Mouse (Mus musculus) hindbrain, postnatal 0 days (tissue): Measurements from ENCODE around the gene Ndc1. TPM values are rescaled to one million over a fixed set of nuclear protein-coding genes. Genes with fewer than 3 reads are reported as not detected.

Experiments
- ATAC-seq: fragments of 200-750 bp; cut with Nextera tagmentation; 2 replicates; pipeline ENCODE4 v1.8.0; 2017; ENCODE audit warnings: mild to moderate bottlenecking, moderate TSS enrichment, moderate library complexity
- DNase-seq: peaks from one replicate; pipeline ENCODE4 v3.0.0-alpha.2; 2015; ENCODE audit warnings: low spot score
- H3K27ac ChIP-seq: fragments of 300-500 bp; sonication (generic); 2 replicates; pipeline ENCODE4 v1.5.1; 2014; ENCODE audit warnings: mild to moderate bottlenecking
- H3K27me3 ChIP-seq: fragments of 300-500 bp; sonication (generic); 2 replicates; pipeline ENCODE4 v1.6.1; 2014; ENCODE audit warnings: low read length, mixed read lengths; ENCODE audit not compliant: insufficient read depth
- H3K36me3 ChIP-seq: fragments of 300-500 bp; sonication (generic); 2 replicates; pipeline ENCODE4 v1.6.1; 2014; ENCODE audit warnings: low read length, mixed read lengths; ENCODE audit not compliant: insufficient read depth
- H3K4me1 ChIP-seq: fragments of 300-500 bp; sonication (generic); 2 replicates; pipeline ENCODE4 v1.6.1; 2014; ENCODE audit warnings: antibody characterized with exemption, low read length, mixed read lengths; ENCODE audit not compliant: insufficient read depth
- H3K4me2 ChIP-seq: fragments of 300-500 bp; sonication (generic); 2 replicates; pipeline ENCODE4 v1.6.1; 2014; ENCODE audit warnings: low read depth, mild to moderate bottlenecking, low read length, moderate library complexity, mixed read lengths
- H3K4me3 ChIP-seq: fragments of 300-500 bp; sonication (generic); 2 replicates; pipeline ENCODE4 v1.5.1; 2014; ENCODE audit warnings: low read length
- H3K9ac ChIP-seq: fragments of 300-500 bp; sonication (generic); replicated peaks from 2 replicates; pipeline ENCODE4 v1.6.1; 2014; ENCODE audit warnings: mild to moderate bottlenecking, low read length, moderate library complexity, mixed read lengths
- H3K9me3 ChIP-seq: fragments of 300-500 bp; sonication (generic); 2 replicates; pipeline ENCODE4 v1.6.1; 2016; ENCODE audit warnings: low read length, mixed read lengths
- CTCF ChIP-seq: IDR thresholded peaks from 2 replicates; pipeline ENCODE4 v1.5.1; 2016; ENCODE audit warnings: antibody characterized with exemption, control low read depth, low read depth
- WGBS: fragments of 180-500 bp; shearing (Covaris S2); extraction: QIAGEN DNeasy Blood & Tissue Kit; methylation state at CpG from one replicate; pipeline ENCODE4 v1.1.7; 2014; 5-methylcytosine and 5-hydroxymethylcytosine counted together
- polyA plus RNA-seq: library from polyadenylated mRNA; unstranded; fragments of >200 nt; fragmentation: Nextera tagmentation; extraction: Ambion mirVana; gene quantifications from 2 replicates; pipeline ENCODE4 v1.2.1, GENCODE M21; 2015
- total RNA-seq: library from RNA; depleted of rRNA; stranded (reverse); fragments of >200 nt; gene quantifications from 2 replicates; pipeline ENCODE4 v1.2.3, GENCODE M21; 2014

The Ndc1 gene
- total and polyA plus RNA-seq, 2 experiments from 2014 or later, result 19.4 to 34.8 TPM

DNA sequence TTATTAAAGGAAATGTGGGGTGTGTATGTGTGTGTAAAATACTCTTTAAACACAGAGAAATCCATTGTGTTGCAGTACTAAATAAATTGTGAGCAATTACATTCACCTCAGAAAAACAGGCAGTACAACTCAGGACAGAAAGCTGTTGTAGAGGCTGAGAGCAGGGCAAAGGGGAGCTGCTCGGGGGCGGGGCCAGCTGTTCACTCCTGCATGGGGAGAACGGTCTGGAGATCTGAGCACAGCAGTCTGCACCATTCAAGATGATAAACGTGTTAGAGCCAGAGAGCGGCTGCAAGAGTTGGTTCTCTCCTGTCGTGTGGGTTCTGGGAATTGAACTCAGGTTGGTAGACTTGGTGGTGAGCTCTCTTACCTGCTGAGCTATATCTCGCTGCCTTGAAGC, 13.3 kb downstream of the Ndc1 start:
- TF ChIP-seq CTCF, result no peak
- Histone ChIP-seq H3K36me3 (peaks cover 6% of the 10 kb centered on the region), H3K4me1 (no peaks in the 10 kb centered on the region), H3K27me3 (no peaks in the 10 kb centered on the region), H3K4me2 (no peak overlapping the region), H3K9me3 (no peaks in the 10 kb centered on the region), H3K27ac (no peak overlapping the region), H3K4me3 (no peak overlapping the region), H3K9ac (no peak overlapping the region)
- ATAC-seq, result no peak
- no peak for DNase-seq
- 78% methylated on average over 7 of the region's 7 CpGs for WGBS

DNA sequence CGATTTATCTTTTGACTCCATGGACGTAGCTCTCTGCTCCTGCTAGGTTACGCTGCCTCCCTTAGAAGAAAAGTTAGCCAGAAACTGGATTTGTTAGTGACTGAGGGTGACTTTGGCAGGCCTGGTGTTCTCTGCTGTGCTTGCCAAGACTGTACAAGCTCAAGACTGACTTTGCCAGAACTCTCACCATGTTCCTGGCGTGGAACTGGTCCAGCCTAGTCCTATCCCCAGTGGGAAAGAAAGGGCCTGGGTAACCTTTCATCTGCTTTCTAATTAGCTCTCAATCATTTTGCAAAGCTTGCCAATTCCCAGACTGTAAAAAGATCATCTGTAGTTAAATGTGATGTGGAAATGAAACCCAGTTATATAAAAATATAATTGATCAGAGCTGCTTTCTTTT, 19.5 kb downstream of the Ndc1 start:
- H3K27me3 ChIP-seq, result no peaks in the 10 kb centered on the region
- H3K9ac ChIP-seq, result no peak overlapping the region
- no peaks in the 10 kb centered on the region for H3K4me1 ChIP-seq
- no peak overlapping the region for H3K27ac ChIP-seq
- peak; percentile 63 for DNase-seq
- H3K4me2 ChIP-seq, result no peak overlapping the region
- H3K9me3 ChIP-seq, result no peaks in the 10 kb centered on the region
- WGBS, result 49% methylated on average over 4 of the region's 4 CpGs
- H3K4me3 ChIP-seq, result no peak overlapping the region
- ATAC-seq, result 0 out of 2 replicates have a peak, but pooled peaks have one; percentile 56
- no peak for TF ChIP-seq CTCF
- H3K36me3 ChIP-seq, result peaks cover 14% of the 10 kb centered on the region

DNA sequence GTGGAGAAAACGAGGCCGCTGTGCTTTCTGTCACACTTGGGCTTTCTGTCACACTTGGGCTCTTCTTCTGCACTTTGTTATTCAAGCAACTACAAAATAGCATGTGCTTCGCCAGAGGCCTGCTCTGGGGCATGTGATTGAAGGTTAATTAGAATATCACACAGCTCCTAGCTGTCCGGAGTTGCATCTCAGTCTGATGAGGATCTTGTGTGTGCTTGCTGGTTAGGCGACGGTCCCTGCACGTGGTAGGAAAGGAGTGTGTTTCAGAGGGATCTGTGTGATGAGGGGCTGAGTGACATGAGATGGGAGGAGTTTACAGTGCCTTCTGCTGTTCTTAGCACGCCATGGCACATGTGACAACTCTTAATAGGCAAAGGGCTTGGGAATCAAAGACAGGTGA, 19.9 kb downstream of the Ndc1 start:
- ATAC-seq, result peak; percentile 55; the same call in 1 of the 2 replicates
- H3K27ac ChIP-seq, result no peak overlapping the region
- no peaks in the 10 kb centered on the region for H3K4me1 ChIP-seq
- peak; percentile 17 for DNase-seq
- TF ChIP-seq CTCF, result no peak
- H3K36me3 ChIP-seq, result peaks cover 14% of the 10 kb centered on the region
- no peaks in the 10 kb centered on the region for H3K9me3 ChIP-seq
- no peak overlapping the region for H3K4me2 ChIP-seq
- 52% methylated on average over 8 of the region's 8 CpGs for WGBS
- H3K9ac ChIP-seq, result no peak overlapping the region
- H3K4me3 ChIP-seq, result no peak overlapping the region
- H3K27me3 ChIP-seq, result no peaks in the 10 kb centered on the region

DNA sequence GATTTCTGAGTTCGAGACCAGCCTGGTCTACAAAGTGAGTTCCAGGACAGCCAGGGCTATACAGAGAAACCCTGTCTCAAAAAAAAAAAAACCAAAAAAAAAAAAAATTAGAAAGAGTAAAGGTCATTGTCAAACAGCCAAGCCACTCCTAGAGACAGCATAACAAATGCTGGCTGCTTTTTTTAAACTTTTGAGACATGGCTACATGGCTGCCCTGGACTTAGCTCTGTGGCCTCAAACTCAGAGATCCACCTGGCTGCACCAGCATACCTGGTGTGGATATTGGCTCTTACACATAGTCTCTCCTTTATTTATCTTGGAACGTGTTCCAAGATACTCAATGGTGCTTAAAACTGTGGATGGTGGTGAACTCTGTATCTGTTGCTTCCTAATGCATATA, 20.7 kb downstream of the Ndc1 start:
- Histone ChIP-seq H3K4me3 (no peak overlapping the region), H3K27me3 (no peaks in the 10 kb centered on the region), H3K9me3 (no peaks in the 10 kb centered on the region), H3K4me1 (no peaks in the 10 kb centered on the region), H3K36me3 (peaks cover 10% of the 10 kb centered on the region; the same call in 1 of the 2 replicates), H3K4me2 (no peak overlapping the region), H3K27ac (no peak overlapping the region), H3K9ac (no peak overlapping the region)
- ATAC-seq (no peak), DNase-seq (no peak)
- WGBS, result 89% methylated on average over 2 of the region's 2 CpGs
- TF ChIP-seq CTCF, result no peak

DNA sequence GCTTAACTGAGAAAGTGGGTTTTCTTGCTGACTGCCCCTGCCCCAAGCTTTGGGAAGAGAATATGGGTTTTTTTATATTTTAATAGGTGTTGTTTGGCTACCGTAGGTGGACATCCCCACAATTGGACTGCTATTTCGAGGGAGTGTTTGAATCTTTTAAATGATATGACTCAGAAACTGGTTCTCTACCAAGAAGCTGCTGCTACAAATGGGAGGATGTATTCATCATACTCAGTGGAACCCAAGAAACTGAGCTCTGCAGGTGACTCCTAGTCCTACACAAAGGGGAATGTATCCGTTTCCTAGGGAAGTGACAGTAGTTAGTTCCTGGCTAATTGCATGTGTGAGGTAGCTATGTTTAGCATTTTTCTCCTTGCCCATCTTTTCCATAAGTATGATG, 21.8 kb downstream of the Ndc1 start:
- no peaks in the 10 kb centered on the region for H3K9me3 ChIP-seq
- no peak overlapping the region for H3K27ac ChIP-seq
- ATAC-seq, result no peak
- H3K36me3 ChIP-seq, result peaks cover 14% of the 10 kb centered on the region; the same call in 1 of the 2 replicates
- H3K4me2 ChIP-seq, result no peak overlapping the region
- WGBS, result 98% methylated on average over 3 of the region's 3 CpGs
- TF ChIP-seq CTCF, result no peak
- no peaks in the 10 kb centered on the region for H3K27me3 ChIP-seq
- H3K4me1 ChIP-seq, result no peaks in the 10 kb centered on the region
- DNase-seq, result no peak
- H3K4me3 ChIP-seq, result no peak overlapping the region
- no peak overlapping the region for H3K9ac ChIP-seq

DNA sequence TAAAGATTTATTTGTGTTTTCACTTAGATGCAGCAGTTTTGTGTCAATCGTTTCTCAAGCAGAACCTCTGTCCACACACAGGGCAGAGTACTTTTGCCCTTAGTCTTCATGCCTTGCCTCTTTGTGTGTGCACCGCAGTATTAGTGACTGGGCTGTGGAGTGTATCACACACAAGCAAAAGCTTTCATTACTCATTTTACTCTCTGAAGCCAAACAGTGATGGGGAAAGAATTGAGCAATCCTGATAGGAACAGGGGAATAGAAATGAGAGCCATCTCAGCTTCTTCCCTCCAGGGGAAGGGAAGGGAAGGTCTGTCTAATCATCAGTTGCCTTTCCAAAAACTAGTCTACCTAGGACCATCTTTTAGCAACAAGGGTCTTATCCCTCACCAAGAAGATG, 26.2 kb downstream of the Ndc1 start:
- no peak for TF ChIP-seq CTCF
- Histone ChIP-seq H3K4me2 (no peak overlapping the region), H3K9ac (no peak overlapping the region), H3K9me3 (no peaks in the 10 kb centered on the region), H3K4me1 (no peaks in the 10 kb centered on the region), H3K4me3 (no peak overlapping the region), H3K27me3 (no peaks in the 10 kb centered on the region), H3K27ac (no peak overlapping the region), H3K36me3 (peaks cover 14% of the 10 kb centered on the region; the same call in 1 of the 2 replicates)
- 96% methylated on average over 2 of the region's 2 CpGs for WGBS
- DNase-seq, result no peak
- no peak for ATAC-seq

DNA sequence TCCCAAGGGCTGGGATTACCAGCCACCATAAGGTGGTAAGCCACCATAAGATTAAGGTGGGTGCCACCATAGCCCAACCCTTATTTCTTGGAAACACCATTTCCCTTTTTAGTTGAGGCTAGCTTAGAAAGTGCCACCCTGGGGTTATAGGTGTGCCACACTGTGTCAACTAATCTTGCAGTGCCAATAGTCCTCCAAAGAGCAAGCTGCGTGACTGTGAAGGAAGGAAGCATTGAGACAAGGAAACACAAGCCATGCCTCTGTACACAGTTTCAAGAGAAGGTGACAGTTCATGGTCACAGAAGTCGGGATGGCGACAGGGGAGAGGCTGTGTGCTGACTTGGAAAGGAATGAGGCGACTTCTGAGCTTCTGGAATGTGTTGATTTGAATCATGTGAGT, 52.6 kb downstream of the Ndc1 start:
- DNase-seq, result no peak
- Histone ChIP-seq H3K27ac (no peak overlapping the region), H3K27me3 (no peaks in the 10 kb centered on the region), H3K4me2 (no peak overlapping the region), H3K4me1 (no peaks in the 10 kb centered on the region), H3K36me3 (no peaks in the 10 kb centered on the region), H3K9me3 (no peaks in the 10 kb centered on the region), H3K9ac (no peak overlapping the region), H3K4me3 (no peak overlapping the region)
- no peak for ATAC-seq
- WGBS, result 84% methylated on average over 4 of the region's 4 CpGs
- no peak for TF ChIP-seq CTCF
